ENCODE assay signal across 19 mouse cellular contexts in genomic region chr6:56664410-56664809, GRCm38 (mm10). TPM values are rescaled to one million over a fixed set of nuclear protein-coding genes. Genes with fewer than 3 reads are reported as not detected.
A peak's percentile ranks its signal among the peaks of the same experiment; 100 is the strongest.
DNase-seq lines count a peak whose midpoint lies in the region; ATAC-seq and TF ChIP-seq lines count a peak whose summit lies in the region.
"Had no signal": no experiment of that assay in that cellular context is flagged by ENCODE, and none has a peak within 500 bp of the region (broad histone marks: within the 10 kb centered on the region; RNA-seq: fewer than 3 reads in every experiment).

No protein-coding gene starts in this region.

- peak; percentile 52 for DNase-seq in heart, adult 11 months
- no peak for DNase-seq in heart, postnatal 4 days
- DNase-seq in lung, postnatal 0 days (ENCODE audit: low spot score) = peak; percentile 60
- DNase-seq in lung, postnatal 14 days = no peak
- DNase-seq: adrenal gland, adult 2 months; adrenal gland, adult 8-10 months; adrenal gland, postnatal 10 days; adrenal gland, postnatal 14 days; adrenal gland, postnatal 25 days; adrenal gland, postnatal 36 days; B cell, adult 2 months; cerebellum, adult 11 months; cerebellum, adult 11-12 months; cerebellum, adult 18-20 months had no signal

- H3K4me1 ChIP-seq in lung, postnatal 0 days (ENCODE audit: insufficient read depth, low read depth, low read length) = no peaks in the 10 kb centered on the region

- no peaks in the 10 kb centered on the region for H3K36me3 ChIP-seq in lung, postnatal 0 days (ENCODE audit: insufficient read depth, low read length)
- H3K36me3 ChIP-seq: G1E had no signal

- TF ChIP-seq EP300 in lung, postnatal 0 days (IDR thresholded peaks at IDR 0.05) = no peak

- no peak overlapping the region for H3K4me3 ChIP-seq in lung, postnatal 0 days (ENCODE audit: low read depth, low read length)

- ATAC-seq in lung, postnatal 0 days = peak; percentile 71
- ATAC-seq: activated CD4-positive, CD25-positive, alpha-beta regulatory T cell, adult 4 months; CD4-positive, CD25-positive, alpha-beta regulatory T cell, adult 4 months; Patski had no signal

- no peaks in the 10 kb centered on the region for H3K9me3 ChIP-seq in lung, postnatal 0 days (ENCODE audit: low read length)
- H3K9me3 ChIP-seq: G1E had no signal

- H3K27me3 ChIP-seq in lung, postnatal 0 days (replicated peaks; ENCODE audit: insufficient read depth, low read length) = no peaks in the 10 kb centered on the region
- H3K27me3 ChIP-seq: CH12.LX had no signal

- 63% methylated on average over 3 of the region's 3 CpGs for WGBS in lung, postnatal 0 days

- no peak overlapping the region for H3K27ac ChIP-seq in lung, postnatal 0 days (ENCODE audit: low read length)

- H3K4me2 ChIP-seq in lung, postnatal 0 days (replicated peaks; ENCODE audit: low read depth, low read length) = no peak overlapping the region

- no peak overlapping the region for H3K9ac ChIP-seq in lung, postnatal 0 days (replicated peaks; ENCODE audit: low read depth)

- TF ChIP-seq CTCF in lung, postnatal 0 days (IDR thresholded peaks at IDR 0.05) = no peak

RNA-seq across cellular contexts. Expression of gene Lsm5, which starts 40.1 kb away (rescaled TPM):
- total RNA-seq in heart, postnatal 4 days (2021) = 10 to 100 TPM; 35.2 to 37.5 TPM
- polyA plus RNA-seq in lung, postnatal 0 days (2015; fragmentation: Nextera tagmentation; extraction: Ambion mirVana) = 68.0 and 70.7 TPM in 2 replicates

RNA-seq across cellular contexts. Expression of gene Avl9, which starts 50.3 kb away (rescaled TPM):
- total RNA-seq in heart, postnatal 4 days (2021) = 10 to 100 TPM in 1 of 2 experiments, 1 to 10 TPM in 1; 9.1 to 10.7 TPM
- polyA plus RNA-seq in lung, postnatal 0 days (2015; fragmentation: Nextera tagmentation; extraction: Ambion mirVana) = 9.6 and 10.2 TPM in 2 replicates

Comparison
In these comparisons a context has a peak if more than half of its experiments do, and no peak if none do; other contexts are left out.
1. DNase-seq: peak in heart, adult 11 months (single experiment) and lung, postnatal 0 days (single experiment); none in heart, postnatal 4 days (single experiment) and lung, postnatal 14 days (single experiment).